Mouse (Mus musculus) WW6 (cell line): ENCODE measurements around the gene Ric3.

Experiments
- DNase-seq: peaks from one replicate; pipeline ENCODE4 v3.0.0-alpha.2; 2013; ENCODE audit warnings: low read depth, low spot score

Ric3 gene

DNA sequence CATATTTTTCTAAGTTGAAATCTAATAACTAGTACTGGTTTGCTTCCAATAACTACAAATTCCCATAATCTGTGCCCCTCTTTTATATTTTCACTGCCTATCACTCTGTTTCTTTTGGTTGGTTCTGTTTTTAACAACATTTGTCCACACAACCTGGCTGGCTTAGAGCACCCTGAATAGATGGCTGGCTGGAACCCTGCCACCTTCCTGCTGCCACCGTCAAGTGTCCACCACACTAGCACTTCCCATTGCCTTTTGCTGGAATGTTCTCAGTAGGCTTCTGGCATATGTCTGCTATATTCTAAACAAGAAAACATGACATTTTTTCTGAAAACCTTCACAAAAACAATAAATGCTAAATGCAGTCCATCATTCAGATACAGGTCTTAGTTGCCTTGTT lies 32.3 kb downstream of the Ric3 start:
- DNase-seq = no peak

DNA sequence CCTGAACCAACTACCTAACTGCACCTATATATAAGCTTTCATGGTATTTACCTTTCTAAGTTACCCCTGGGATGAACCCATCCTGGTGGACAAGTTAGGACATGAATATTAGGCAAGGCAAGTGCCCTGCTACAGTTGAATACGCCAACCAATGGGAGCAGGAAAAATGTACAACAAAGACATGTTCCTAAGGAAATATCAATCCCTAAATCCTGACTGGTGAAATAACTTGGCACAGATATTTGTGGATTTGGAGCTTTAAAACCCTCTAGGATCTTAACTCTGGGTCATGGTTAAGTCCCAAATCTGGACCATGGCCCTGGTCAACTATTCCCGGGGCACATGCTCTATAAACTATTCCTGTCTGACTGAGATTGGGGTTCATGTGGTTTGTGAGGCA lies 37.3 kb downstream of the Ric3 start:
- no peak for DNase-seq

DNA sequence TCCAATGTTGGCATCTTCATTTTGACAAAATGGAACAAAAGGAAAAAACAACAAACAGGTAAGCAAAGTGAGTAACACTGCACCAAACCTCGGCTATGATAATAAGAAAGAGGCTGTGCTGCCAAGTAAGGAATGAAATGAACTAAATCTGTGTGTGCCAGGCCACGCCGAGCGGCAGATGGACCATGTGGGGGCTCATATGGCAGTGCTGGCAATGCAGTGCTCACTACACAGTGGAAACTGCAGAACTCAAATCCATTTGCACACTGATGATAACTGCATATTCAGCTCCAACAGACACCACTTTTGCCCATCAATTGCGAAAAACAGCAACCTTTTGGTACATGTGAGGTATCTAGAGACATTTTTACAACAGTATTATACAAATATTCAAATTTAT lies 43.7 kb downstream of the Ric3 start:
- DNase-seq = no peak

DNA sequence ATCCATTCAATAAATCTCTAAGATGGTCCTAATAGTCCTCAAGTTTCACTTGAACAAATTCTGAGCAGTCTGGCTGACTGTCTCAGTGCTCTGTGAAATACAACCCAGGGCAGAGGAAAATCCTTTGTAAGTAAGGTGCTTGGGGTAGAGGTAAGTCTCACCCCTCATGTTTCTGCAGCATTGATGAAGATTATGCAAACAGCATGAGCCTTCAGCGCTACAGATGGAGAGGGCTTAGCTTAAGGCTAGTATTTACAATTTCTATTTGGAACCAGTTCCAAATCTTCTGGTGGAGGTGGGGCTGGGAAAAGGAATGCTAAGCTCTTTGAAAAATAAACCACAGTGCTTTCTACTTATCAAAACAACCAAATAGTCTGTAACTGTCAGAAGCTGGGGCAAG lies 44.1 kb downstream of the Ric3 start:
- no peak for DNase-seq

DNA sequence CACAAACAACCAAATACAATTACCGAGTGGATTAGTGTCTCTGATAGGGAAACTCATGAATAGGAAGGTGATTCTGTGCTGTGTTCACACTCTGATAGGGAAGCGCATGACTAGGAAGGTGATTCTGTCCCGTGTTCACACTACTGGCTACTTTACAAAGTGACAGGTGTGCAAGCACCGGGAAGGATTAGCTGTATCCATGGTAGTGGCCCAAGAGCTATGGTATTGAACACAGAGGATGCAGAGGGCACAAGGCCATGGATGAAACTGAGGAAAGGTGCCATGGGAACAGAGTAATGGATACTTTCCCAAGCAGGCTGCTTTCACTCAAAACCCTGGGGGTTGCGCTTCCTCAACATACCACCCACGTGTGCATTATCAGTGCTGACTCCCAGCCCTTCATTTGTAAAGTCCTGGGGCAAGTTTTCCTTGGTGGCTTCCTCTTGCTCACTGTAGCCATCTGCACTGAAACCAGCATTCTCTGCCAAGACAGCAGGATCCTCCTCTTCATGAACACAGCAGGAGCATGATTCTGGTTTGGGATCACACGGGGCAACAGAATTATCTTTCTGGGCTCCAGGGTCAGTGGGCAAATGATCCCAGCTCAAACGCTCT lies 44.9 kb downstream of the Ric3 start:
- no peak for DNase-seq

DNA sequence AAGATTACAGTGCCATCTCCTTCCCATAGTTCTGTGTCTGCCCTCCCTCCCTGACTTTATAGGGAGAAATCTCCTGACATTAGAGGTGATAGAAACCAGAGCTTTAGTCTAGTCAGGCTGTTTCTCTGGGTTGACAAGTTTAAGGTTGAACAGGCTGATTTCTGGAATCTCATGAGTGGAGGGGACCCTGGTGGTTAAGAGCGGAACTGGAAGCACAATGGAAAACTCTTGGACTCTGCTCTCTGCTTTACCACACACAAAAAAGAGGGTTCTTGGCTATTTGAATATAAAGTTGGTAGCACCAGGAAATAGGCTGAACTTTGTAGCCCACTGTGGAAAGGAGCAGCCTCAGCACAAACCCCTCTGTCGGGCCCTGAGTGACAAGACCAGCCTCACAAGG lies 51.1 kb downstream of the Ric3 start:
- no peak for DNase-seq

DNA sequence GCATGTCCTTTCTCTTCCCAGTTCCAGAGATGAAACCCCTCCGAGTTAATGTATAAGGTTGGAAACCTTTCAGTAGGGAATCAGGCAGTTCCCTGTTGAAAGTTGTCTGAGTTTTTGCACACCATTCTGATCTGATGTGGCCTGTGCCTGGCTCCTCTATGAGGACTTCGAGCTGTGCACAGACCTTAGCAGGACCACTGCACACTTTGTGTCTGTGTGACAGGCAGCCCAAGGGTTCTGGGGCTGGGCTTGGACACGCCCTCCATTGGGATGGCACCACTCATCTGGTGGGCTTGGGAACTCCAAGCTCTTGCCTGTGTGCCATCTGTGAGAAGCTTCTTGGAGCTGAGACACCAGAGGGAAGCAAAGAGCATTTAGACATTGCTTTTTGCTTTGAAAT lies 51.8 kb downstream of the Ric3 start:
- DNase-seq = no peak

DNA sequence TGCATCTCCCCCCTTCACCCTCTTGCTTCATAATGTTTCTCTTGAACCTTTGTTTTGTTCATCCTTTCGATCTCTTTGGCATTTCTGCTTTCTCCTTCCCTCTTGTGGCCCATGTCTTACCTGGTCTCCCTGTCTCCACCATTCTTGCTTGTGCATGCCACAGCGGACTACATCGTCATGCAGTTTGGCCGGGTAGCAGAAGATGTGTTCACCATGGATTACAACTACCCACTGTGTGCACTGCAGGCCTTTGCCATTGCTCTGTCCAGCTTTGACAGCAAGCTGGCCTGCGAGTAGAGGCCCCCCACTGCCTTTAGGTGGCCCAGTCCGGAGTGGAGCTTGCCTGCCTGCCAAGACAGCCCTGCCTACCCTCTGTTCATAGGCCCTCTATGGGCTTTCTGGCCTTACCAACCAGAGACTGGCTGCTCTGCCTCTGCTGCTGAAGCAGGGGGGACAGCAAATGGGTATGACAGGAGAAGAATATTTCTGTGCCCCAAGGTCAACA lies 53.1 kb downstream of the Ric3 start:
- DNase-seq = no peak

DNA sequence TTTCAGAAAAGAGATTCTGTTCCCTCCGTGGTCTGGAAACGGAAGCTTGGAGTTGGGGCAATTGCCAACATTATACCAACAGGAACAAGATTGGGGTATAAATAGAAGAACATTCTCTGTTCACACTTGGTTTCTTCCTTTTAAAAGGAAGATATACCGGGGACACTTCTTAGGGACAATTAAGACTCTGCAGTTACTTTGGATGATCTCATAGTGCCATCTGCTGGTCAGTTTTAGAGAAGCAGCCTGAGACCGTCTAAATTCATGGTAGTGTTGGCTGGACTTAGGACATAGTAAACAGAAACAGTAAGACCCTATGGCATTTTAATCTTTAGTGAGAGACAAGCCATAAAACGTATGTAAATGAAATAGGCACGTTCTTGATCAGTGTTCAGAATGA lies 54.9 kb downstream of the Ric3 start:
- no peak for DNase-seq

DNA sequence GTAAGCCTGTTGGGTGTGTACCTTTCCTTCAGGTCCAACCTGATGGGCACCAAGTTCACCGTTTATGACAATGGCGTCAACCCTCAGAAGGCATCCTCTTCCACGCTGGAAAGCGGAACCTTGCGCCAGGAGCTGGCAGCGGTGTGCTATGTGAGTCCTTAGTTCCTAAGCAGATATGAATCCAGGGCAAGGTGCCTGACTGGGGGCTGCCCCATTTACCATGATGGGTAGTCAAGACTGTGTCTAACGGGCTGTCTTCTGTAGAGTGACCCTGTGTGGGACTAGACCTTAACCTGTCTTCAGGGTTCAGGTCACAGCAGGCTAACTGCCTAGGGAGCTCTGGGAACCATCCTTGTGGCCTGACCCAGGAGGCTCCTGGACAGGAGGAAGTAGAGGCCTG lies 55.4 kb downstream of the Ric3 start:
- DNase-seq = no peak

DNA sequence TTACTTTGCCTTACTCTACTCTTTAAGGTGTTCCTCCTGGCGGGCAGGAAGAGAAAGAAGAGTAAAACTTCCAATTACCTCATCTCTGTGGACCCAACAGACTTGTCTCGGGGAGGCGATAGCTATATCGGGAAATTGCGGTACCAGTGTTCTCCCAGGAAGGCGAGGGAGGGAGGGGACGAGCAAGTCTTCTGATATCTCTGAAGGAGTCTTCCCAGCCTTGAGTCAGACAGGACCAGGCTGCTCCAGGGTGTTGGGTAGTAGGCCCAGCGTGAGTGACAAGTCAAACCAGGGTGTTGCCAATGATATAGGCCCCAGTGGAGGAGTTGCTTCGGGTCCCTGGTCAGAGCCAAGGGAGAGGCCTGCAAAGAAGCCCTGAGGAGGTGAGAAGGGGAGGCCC lies 56.2 kb downstream of the Ric3 start:
- DNase-seq = no peak

DNA sequence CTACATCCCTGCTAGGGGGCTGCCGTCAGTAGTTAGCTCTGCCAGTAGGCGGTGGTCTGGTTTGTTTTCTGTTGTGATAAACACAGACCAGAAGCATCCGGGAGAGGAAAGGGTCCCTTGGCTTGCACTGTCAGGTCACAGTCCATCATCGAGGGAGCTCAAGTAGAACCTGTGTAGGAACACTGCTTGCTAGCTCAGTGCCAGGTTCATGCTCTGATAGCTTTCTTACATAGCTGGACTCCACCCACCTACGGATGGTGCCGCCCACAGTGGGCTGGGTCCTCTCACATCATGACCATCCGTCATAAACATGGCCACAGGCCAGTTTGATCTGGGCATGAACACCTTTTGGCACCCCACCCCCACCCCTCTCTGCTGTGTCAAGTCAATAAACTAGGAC lies 57.4 kb downstream of the Ric3 start:
- no peak for DNase-seq

DNA sequence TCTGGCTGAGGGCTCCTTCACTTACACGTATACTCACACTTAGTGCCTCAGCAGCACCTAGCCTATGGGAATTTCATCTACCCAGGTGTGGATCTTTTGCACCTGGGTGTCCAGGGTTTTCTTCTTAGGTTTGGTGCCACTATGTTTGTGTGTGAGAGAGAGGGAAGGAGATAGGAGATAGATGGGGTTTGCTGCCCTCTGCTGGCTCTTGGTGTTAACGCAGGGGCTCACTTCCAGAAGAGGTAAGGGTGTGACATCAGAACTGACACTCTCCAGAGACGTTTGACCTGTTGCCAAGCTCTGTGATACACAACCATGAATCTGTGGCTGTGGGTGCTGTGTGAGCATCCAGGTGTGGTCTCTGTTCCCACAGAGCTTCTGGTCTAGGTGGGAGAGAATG lies 61.7 kb downstream of the Ric3 start:
- DNase-seq = no peak

DNA sequence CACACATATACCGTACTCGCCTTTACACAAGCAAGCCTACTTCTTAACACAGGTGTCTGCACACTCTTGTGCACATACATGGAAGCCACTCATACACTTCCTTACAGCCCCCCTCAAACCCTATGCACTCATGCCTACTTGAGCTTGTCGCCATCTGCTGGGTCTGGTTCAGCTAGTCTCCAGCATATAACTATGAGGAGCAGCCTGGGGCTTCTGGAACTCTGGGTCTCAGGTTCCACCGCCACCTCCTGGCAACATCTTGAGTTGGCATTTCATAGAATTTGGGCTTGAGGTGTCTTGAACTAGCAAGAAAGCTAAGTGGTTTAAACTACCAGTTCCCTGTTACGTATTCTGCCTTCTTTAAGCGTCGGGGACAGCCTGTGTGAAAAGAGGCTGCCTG lies 63.9 kb downstream of the Ric3 start:
- DNase-seq = no peak

DNA sequence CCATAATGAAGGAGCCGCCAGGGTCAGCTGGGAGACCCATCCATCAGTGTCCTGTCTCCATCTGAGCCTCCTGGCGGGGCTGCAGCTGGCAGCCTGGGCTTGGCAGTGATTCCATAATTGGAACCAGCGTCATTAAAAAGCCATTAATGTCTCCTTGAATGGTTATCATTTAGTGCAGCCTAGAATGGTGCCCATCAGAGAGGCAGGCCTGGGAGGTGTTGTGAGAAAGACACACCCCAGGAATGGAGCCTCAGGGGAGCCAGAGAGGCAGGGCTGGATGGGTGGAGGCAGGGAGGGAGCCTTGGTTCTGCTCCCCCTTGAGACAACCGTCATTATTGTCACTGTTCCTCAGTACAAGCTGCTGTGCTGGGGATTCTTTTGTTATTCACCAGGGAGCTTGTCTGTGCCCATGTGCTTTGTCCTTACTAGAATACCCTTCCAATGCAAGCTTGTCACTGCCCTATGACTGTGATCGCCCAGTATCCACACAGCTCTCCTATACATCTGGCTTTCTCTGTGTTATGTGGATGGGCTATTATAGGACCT lies 66.7 kb downstream of the Ric3 start:
- no peak for DNase-seq

DNA sequence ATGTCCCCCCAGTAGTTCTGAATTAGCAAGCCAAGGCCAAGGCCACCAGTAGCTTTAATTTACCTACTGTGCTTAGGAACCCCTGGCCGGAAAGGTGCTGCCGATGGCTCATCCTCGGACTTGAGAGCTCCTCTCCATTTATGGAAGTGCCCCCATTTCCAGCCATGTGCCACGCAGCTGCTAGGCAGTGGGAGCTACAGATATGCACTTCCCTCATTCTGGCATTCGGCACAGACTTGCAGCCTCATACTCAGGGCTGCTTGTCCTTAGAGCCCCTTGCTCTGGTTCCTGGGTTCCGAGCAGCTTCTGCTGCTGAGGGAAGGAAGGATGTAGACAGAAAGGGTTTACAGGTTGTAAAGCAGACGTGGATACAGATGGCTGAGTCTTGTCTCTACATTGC lies 68.3 kb downstream of the Ric3 start:
- DNase-seq = no peak

DNA sequence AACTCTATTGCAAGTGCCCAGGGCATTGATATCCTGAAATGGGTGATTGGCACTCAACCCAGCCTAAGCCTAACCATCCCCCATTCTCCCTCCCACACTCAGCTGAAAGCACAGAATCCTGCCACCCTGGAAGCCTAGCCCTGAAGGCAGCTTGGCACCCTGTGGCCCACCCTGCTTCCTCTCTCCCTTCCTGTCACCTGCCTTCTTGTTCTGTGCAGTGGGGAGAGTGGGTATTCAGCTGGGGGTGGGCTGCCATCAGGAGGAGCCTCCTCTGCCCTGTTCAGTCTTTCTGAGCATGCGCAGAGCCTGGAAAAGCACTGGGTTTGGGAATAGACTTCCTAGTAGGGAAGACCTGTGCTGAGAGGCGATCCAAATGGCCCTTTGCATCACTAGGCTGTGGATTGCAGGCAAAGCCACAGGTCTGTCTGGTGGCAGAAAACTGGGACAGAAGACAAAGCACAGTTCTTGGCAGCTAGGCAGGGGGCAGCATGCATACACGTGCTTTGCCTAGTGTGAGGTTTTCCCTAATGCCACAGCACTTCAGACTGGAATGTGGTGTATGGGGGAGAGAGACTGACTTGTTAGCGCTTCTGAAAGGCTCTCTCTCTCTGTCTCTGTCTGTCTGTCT lies 70.0 kb downstream of the Ric3 start:
- DNase-seq = no peak

DNA sequence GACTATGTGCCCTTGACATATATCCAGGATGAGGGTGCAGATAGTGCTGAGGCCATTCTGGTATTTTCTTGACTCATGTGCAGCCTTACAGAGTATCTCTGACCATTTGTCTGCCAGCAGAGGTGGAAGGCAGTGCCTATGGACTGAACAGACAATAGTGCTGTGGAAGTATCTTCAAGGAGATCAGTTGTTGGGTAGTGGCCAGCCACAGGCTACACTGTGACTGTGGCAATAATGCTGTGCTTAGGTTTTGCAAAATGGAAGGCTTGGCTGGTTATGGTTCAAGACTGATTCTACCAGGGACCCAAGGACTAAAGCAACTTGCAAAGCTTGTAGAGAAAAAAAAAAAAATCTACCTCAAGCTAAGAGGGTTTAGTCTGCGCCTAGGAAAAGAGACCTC lies 70.6 kb downstream of the Ric3 start:
- DNase-seq = no peak

DNA sequence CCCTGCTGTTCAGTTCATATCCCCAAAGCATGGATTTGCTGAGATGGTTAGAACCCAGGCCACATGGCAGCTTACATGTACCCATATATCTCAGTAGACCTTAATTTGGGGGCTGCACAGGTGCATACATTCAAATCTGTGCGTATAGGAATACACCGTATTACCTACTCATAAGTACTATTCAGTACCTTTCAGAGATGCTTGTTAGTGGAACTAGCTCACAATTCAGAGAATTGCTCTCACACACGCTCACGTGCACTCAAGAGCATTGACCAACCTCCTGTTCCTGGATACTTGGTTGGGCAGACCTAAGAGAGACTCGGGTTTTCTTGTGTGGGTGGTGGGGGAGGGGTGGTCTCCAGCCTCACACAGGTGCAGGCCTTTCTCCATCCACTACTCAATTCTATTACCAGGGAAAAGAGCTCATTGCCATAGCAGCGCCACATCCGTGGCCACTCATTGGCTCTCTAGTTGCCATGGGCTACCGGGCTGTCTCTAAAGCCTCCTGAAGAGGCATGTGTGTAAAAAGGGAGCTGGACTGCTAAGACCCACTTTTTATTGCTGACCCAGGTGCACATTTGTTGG lies 71.4 kb downstream of the Ric3 start:
- no peak for DNase-seq

DNA sequence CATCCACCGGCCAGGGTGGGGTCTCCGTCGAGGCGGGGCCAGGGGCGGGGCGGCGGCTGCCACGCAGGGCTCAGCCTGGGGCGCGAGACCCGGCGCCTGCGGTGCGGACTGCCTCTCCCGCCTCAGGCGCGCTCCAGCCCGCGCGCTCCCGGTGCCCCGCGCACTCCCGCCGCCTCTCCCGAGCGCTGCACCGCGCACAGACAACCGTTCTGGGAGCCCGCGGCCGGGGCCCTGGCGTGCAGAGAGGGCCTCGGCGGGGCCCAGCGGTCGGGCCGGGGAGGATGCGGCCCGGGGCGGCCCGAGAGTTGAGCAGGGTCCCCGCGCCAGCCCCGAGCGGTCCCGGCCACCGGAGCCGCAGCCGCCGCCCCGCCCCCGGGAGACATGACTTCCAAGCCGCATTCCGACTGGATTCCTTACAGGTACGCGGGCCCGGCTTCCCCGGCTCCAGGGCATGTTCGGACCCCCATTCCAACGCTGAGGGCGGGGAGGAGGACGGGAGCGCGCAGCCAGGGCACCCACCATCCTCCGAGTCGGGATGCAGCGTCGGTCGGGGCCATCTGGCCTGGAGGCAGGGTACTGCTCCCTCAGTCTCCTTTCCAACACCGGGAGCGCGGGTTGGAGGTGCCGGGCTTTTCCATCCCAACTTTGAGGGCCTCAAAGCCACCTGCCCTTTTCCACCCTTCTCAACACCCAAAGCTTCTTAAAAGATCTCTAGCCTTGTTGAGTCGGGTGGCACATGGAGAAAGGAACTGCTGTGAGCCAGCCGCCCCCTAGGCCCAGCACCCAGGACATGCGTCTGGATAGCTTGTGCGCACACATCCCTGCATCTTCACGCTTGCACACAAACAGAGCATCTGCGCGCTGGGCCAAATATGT lies 72.2 kb downstream of the Ric3 start:
- no peak for DNase-seq

DNA sequence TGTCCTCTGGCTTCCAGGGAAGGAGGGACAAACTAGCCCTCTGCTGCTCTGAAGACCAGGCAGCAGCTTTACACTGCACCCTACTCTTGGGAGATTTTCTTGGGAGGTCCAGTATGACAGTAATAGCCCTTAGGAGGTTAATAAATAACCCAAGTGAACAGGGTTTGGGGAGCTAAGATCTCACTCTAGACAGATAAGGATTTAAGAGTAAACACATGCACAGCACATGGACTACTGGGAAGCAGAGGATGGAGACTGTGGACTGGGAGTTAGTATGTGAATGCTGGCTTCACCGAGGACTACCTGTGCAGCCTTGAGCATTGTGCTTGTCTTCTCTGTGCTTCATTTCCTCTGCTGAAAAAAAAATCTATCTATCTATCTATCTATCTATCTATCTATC lies 73.9 kb downstream of the Ric3 start:
- no peak for DNase-seq

DNA sequence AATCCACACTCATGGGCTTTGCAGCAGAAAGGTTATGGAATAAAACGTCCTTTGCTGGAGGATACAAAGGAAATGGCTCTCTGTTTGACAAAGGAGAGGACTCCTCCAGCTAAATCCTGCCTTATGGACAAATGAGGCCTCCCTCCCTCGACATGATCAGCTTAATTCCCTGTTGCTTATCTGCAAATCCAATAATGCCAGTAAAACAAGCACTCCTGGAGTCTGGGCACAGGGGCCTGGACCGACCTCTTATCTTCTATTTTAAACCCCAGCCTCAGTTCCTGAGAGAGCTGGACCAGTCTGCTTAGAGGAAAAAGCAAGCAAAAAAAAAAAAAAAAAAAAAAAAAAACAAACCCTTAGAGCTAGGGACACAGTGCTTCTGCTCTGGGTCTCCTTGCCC lies 79.5 kb downstream of the Ric3 start:
- no peak for DNase-seq
